Mouse (Mus musculus): ENCODE measurements at regions not wholly inside any gene's neighbourhood (a gene's known extent, or its start where the extent isn't known, plus 50 kb on each side); places are given as distances from the start of the nearest gene placed in this dataset.
A peak's percentile ranks its signal among the peaks of the same experiment; 100 is the strongest.

DNA sequence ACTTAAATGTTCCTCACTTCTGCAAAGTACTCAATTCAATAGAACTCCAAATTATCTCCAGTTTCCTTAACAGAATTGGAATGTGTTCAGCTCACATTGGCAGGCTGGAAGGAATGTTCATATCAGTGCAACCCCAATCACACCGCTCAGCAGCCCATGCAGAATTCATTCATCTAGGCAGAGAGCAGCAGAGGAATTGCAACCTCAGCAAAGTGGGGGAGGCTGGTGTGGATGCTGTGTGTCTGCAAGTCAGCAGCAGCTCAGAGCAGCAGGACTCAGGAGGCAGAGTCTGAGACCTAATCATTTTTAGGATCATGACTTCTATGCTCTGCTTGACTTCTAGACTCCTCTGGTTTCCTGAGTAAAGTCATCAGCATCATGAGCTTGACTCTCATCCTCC, 100.7 kb upstream of the Chrna7 start:
- no peaks in the 10 kb centered on the region for H3K79me2 ChIP-seq (replicated peaks; ENCODE audit: control insufficient read depth, extremely low read depth, insufficient read depth, poor library complexity, severe bottlenecking)
- no peak for DNase-seq (ENCODE audit: extremely low read depth)
- H3K9me3 ChIP-seq (replicated peaks; ENCODE audit: low read length), result no peaks in the 10 kb centered on the region
- in situ Hi-C loops (cut with MboI; ENCODE audit: low pct_ligation_motif_present, low pct_unique_long_range_greater_than_20kb, low sequenced_read_pairs), result loop anchor here (10.0 kb wide), 1 partner anchor 388 kb away; no protein-coding TSS in a partner anchor
- dilution Hi-C loops (cut with MboI; ENCODE audit: extremely low pct_ligation_motif_present, extremely low pct_unique_long_range_greater_than_20kb, low sequenced_read_pairs), result no loop called here
- H3K27me3 ChIP-seq (replicated peaks), result peaks cover 1% of the 10 kb centered on the region
- H3K36me3 ChIP-seq (replicated peaks in 1 of 2; ENCODE audit: control insufficient read depth in 1 of 2, insufficient read depth in 1 of 2, low read length in 1 of 2), result no peaks in the 10 kb centered on the region
- no peaks in the 10 kb centered on the region for H3K4me1 ChIP-seq (ENCODE audit: control insufficient read depth in 1 of 2, insufficient read depth in 2 of 2)
- no peak overlapping the region for H3K27ac ChIP-seq (ENCODE audit: insufficient read depth, low read depth)
- no peak overlapping the region for H3K4me3 ChIP-seq (replicated peaks in 1 of 3; ENCODE audit: low read depth in 2 of 3, low read length in 2 of 3, poor library complexity in 1 of 3)
- H3K9ac ChIP-seq (ENCODE audit: insufficient read depth, low read depth), result no peak overlapping the region
- no peak for TF ChIP-seq MEF2A (IDR thresholded peaks at IDR 0.05; ENCODE audit: borderline replicate concordance, low read depth, low read length)
- TF ChIP-seq MXI1 (IDR thresholded peaks at IDR 0.05; ENCODE audit: low read depth, low read length), result no peak
- no peak for TF ChIP-seq PAX5 (IDR thresholded peaks at IDR 0.05; ENCODE audit: low read length)
- TF ChIP-seq MYC (IDR thresholded peaks at IDR 0.05; ENCODE audit: low read depth, low read length), result no peak
- no peak for TF ChIP-seq RCOR1 (conservative IDR thresholded peaks at IDR 0.05; ENCODE audit: low read depth, low read length)
- TF ChIP-seq SMC3 (IDR thresholded peaks at IDR 0.05; ENCODE audit: low read depth, low read length), result no peak
- no peak for TF ChIP-seq BHLHE40 (IDR thresholded peaks at IDR 0.05; ENCODE audit: low read depth, low read length)
- TF ChIP-seq EP300 (IDR thresholded peaks at IDR 0.05; ENCODE audit: low read length), result no peak
- H3K4me2 ChIP-seq (ENCODE audit: insufficient read depth, low read depth, poor library complexity, severe bottlenecking), result no peak overlapping the region

- Histone ChIP-seq H3K4me3 (replicated peaks in 1 of 3; ENCODE audit: low read depth in 2 of 3, low read length in 2 of 3, poor library complexity in 1 of 3) (no peak overlapping the region), H3K4me1 (ENCODE audit: control insufficient read depth in 1 of 2, insufficient read depth in 2 of 2) (no peaks in the 10 kb centered on the region), H3K79me2 (replicated peaks; ENCODE audit: control insufficient read depth, extremely low read depth, insufficient read depth, poor library complexity, severe bottlenecking) (no peaks in the 10 kb centered on the region), H3K9me3 (replicated peaks; ENCODE audit: low read length) (no peaks in the 10 kb centered on the region), H3K4me2 (ENCODE audit: insufficient read depth, low read depth, poor library complexity, severe bottlenecking) (no peak overlapping the region), H3K9ac (ENCODE audit: insufficient read depth, low read depth) (no peak overlapping the region), H3K27me3 (replicated peaks) (peaks cover 1% of the 10 kb centered on the region), H3K36me3 (replicated peaks in 1 of 2; ENCODE audit: control insufficient read depth in 1 of 2, insufficient read depth in 1 of 2, low read length in 1 of 2) (no peaks in the 10 kb centered on the region), H3K27ac (ENCODE audit: insufficient read depth, low read depth) (no peak overlapping the region)
- TF ChIP-seq TCF12 (IDR thresholded peaks at IDR 0.05; ENCODE audit: low read depth, low read length), result no peak
- peak; percentile 30 for TF ChIP-seq SMC3 (IDR thresholded peaks at IDR 0.05; ENCODE audit: low read depth, low read length)
- TF ChIP-seq NRF1 (IDR thresholded peaks at IDR 0.05; ENCODE audit: low read depth, low read length), result no peak
- TF ChIP-seq CHD1 (IDR thresholded peaks at IDR 0.05; ENCODE audit: low read depth, low read length), result no peak
- TF ChIP-seq RCOR1 (conservative IDR thresholded peaks at IDR 0.05; ENCODE audit: low read depth, low read length), result no peak
- no peak for TF ChIP-seq MEF2A (IDR thresholded peaks at IDR 0.05; ENCODE audit: borderline replicate concordance, low read depth, low read length)
- no peak for TF ChIP-seq PAX5 (IDR thresholded peaks at IDR 0.05; ENCODE audit: low read length)
- TF ChIP-seq RAD21 (IDR thresholded peaks at IDR 0.05; ENCODE audit: low read depth, low read length), result peak; percentile 23
- TF ChIP-seq CHD2 (IDR thresholded peaks at IDR 0.05; ENCODE audit: low read length), result no peak
- TF ChIP-seq SIN3A (IDR thresholded peaks at IDR 0.05; ENCODE audit: low read length), result no peak
- peak; percentile 48 to 50; a peak in 3 of 4 replicates for TF ChIP-seq CTCF (conservative IDR thresholded peaks at IDR 0.05 in 1 of 2, IDR thresholded peaks at IDR 0.05 in 1 of 2; ENCODE audit: low read depth in 2 of 2, low read length in 2 of 2)
- in situ Hi-C loops (cut with MboI; ENCODE audit: low pct_ligation_motif_present, low pct_unique_long_range_greater_than_20kb, low sequenced_read_pairs), result loop anchor here (10.0 kb wide), 1 partner anchor 395 kb away; no protein-coding TSS in a partner anchor
- dilution Hi-C loops (cut with MboI; ENCODE audit: extremely low pct_ligation_motif_present, extremely low pct_unique_long_range_greater_than_20kb, low sequenced_read_pairs), result no loop called here
- DNase-seq (ENCODE audit: extremely low read depth), result peak; percentile 22
These were observed 107.2 kb upstream of the Chrna7 start for GRCm38 (mm10) chr7:63319594-63319993.
